14 mouse cellular contexts compared by ENCODE assay signal in the genomic region with DNA sequence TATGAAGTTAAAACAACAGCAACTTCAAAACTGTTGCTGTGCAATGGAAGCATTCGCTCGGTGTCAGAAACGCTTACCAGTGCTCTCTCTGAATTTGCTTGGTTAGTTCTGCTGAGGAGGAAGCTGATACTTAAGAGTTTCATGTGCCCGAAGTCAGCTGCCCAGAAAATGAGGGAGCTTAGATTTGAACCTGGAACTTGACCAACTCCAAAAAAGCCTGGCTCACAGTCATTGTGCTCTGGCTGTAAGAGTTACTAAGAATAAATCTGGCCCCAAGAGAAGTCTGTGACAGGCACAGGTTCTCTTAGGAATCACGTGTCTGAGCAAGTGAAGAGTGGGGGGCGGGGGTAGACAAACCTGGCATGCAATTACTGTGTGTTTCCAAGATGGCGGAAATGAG. TPM values are rescaled to one million over a fixed set of nuclear protein-coding genes. Genes with fewer than 3 reads are reported as not detected.
"Had no signal": no experiment of that assay in that cellular context is flagged by ENCODE, and none has a peak within 500 bp of the region (broad histone marks: within the 10 kb centered on the region; RNA-seq: fewer than 3 reads in every experiment).

No protein-coding gene starts in this region.

- H3K9me3 ChIP-seq: kidney, embryonic 15.5 days; limb, embryonic 15.5 days; liver, embryonic 13.5 days; neural tube, embryonic 12.5 days had no signal

- H3K4me2 ChIP-seq: kidney, embryonic 15.5 days; limb, embryonic 15.5 days; liver, embryonic 13.5 days; neural tube, embryonic 12.5 days had no signal

- H3K4me3 ChIP-seq: kidney, embryonic 15.5 days; left cerebral cortex, adult 2 months; limb, embryonic 15.5 days; liver, embryonic 13.5 days; neural tube, embryonic 12.5 days had no signal

- H3K27ac ChIP-seq: kidney, embryonic 15.5 days; left cerebral cortex, adult 2 months; limb, embryonic 15.5 days; liver, embryonic 13.5 days; neural tube, embryonic 12.5 days had no signal

- H3K4me1 ChIP-seq: kidney, embryonic 15.5 days; liver, embryonic 13.5 days had no signal

- DNase-seq: kidney, postnatal 25 days; liver, embryonic 13.5 days; lung, adult 18-20 months; midbrain, embryonic 14.5 days; spleen, adult 18-20 months; thymus, adult 18-20 months; thymus, postnatal 14 days had no signal

- H3K36me3 ChIP-seq: kidney, embryonic 15.5 days; limb, embryonic 15.5 days; liver, embryonic 13.5 days; neural tube, embryonic 12.5 days had no signal

- H3K27me3 ChIP-seq: limb, embryonic 15.5 days; liver, embryonic 13.5 days; neural tube, embryonic 12.5 days had no signal

- H3K9ac ChIP-seq: kidney, embryonic 15.5 days; limb, embryonic 15.5 days; liver, embryonic 13.5 days; neural tube, embryonic 12.5 days had no signal

RNA-seq across cellular contexts. Expression of gene Cdhr3, which starts 51.2 kb away (rescaled TPM):
- total RNA-seq: megakaryocyte progenitor cell, adult 5-6 weeks; neutrophil, adult 5-6 weeks had no signal
- polyA plus RNA-seq: limb, embryonic 11.5 days; liver, embryonic 13.5 days had no signal
